Mouse (Mus musculus) gastrocnemius, postnatal 25 days (tissue): ENCODE measurements around the gene Rasgef1b. TPM values are rescaled to one million over a fixed set of nuclear protein-coding genes. Genes with fewer than 3 reads are reported as not detected.
"Not testable (repeated sequence)": the region's sequence is repeated elsewhere in the genome, so short reads cannot be mapped to it uniquely, and the experiment has no call there.

Source experiments
- DNase-seq: peaks from one replicate; pipeline ENCODE4 v3.0.0; 2022
- total RNA-seq, 2 experiments: library from RNA; stranded (reverse); gene quantifications; 1 replicate in 1 of 2; 2 replicates in 1 of 2; pipeline ENCODE4 v1.2.3; 2021

The Rasgef1b gene
- total RNA-seq, 2 experiments from 2014 or later = 0.36 to 0.38 TPM

DNA sequence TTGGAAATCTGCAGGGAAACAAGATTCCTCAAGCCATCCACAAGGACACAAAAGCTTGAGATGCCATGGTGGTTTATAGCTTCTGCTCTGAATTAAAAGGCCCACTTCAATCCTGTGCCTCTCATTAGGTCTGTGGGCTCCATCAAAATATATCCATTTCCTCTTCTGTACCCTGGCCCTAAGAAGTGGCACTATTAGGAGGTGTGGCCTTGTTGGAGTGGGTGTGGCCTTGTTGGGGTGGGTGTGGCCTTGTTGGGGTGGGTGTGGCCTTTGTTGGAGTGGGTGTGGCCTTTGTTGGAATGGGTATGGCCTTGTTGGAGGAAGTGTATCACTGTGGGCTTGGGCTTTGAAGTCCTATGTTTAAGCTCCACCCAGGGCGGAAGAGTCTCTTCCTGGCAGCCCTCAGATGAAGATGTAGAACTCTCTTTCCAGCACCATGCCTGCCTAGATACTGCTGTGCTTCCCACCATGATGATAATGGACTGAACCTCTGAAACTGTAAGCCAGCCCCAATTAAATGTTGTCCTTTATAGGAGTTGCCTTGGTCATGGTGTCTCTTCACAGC is 512.2 kb downstream of the Rasgef1b start:
- not testable (repeated sequence) for DNase-seq

- no peak for DNase-seq
Measured at GRCm38 (mm10) chr5:99215207-99216157, 513.4 kb downstream of the Rasgef1b start.

DNA sequence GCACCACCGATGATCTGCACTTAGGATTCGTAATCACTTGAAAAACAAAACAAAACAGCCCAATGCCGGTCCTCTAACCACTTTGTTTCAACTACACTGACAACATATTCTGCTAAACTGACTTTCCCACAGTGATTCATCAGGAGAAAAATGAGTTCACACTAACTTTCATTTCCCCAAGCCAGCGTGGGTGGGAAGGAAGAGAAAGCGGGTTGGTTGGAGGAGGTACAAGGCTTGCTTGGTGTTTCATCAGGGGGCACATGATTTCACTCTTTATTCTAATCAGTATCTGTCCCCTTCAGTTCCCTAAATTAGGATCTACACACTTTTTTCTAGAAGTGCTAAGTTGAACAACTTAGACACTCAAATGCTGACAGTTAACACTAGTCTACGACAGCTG is 514.5 kb downstream of the Rasgef1b start:
- DNase-seq = no peak

DNA sequence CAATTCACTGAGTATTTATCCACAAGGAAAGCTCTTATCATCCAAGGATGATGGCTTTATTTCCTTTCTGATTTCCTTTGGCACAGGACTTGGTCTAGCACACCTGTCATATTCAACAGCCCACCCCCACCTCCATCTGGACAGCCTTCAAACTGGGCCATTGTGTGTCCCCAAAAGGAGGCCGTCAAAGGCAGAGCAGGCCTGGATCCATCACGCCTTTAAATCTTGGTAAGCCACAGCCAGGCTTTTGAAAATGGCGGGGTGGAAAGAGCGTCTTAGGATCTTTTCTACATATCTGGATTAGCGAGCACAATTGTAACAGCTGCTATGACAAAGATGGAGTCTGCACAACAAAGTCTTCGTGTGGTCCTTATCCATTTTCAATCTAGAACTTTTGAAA is 515.7 kb downstream of the Rasgef1b start:
- no peak for DNase-seq

GRCm38 (mm10) chr5:99203475-99203874 is 525.4 kb downstream of the Rasgef1b start:
- no peak for DNase-seq

DNA sequence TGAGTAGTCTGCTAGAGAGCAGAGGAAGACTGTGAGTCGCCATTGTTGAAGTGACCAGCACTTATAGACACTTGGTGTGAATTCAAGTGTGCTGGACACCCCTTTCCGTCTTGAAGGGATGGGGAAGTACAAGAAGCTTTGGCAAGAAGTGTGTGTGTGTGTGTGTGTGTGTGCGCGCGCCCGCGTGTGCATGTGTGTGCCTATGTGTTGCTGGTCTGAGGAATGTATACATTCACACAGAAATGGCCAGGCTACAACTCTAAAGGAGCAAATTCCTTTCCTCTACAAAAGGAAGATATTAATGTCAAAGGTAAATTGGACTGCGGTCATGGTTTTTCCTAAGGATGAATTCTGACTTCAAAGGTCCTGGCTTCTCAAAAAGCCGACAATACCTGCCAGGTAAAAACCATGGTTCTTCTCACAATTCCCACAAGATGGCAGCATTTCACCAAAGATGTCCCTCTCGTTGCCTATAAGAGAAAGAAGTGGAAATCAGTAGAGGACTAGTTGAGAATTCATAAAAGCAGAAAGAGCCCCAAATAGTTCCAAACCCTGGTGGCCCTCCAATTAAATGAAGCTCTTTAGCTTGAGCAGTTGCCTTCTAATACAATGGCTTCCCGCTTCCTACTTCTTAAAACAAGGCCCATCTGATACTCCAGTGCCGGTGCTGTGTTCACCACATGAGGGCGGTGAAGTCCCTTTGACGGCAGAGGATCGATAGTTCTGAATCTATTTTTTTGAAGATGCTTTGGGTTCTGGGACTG is 526.6 kb downstream of the Rasgef1b start:
- DNase-seq = no peak

DNA sequence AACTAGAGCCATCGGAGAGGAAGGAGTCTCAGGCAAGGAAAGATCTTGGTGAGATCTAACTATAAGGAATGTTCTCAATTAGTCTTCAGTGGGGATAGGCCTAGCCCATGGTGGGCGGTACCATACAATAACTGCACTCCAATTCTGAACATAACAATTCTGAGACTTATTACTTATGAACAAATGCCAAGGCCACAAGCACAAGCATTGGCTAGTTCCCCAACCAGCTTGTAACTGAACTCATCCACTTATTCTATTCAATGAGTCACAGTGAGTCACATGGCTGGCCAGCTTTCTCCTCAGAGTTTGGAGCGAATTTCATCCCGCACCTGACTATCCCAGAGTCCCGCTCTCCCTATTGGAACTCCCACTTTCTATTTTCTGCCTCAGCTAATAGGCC is 533.4 kb downstream of the Rasgef1b start:
- no peak for DNase-seq

- DNase-seq = no peak
Measured at GRCm38 (mm10) chr5:99190941-99191800, 537.7 kb downstream of the Rasgef1b start.

- DNase-seq = no peak
Measured at GRCm38 (mm10) chr5:99183637-99184036, 545.2 kb downstream of the Rasgef1b start.

DNA sequence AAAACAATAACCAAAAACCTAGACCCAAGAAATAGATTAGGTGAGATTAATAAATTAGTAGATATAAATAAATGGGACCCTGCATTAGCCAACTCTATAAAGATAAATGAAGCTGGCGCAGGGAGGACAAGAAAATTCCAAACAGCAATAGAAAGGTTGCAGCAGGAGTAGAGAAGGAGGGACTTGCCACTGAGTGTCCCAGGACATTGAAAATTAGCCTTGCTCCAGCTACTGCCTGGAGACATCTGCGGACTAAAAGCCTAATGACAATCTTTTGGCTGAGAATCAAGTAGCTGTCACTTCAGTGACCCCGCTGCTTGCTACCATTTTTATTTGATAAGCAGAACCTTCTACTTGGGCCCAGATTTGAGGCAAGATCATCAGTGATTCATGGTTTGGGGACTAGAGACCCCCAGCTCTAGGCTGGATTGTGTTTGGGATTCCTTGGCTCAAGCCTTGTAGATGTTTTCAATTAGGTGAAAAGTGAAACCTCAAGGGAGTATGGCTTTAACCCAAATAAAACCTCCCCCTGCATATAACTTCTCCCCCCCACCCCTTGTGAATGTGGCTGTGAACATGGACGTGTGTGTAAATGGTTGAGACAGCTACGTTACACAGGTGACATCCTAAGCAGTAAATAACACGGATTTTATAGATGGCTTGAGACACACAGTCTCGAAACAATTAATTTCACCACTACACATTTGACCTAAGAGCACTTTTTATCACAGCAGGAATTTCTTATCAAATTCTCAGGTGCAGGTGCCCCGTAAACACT is 554.1 kb downstream of the Rasgef1b start:
- DNase-seq = no peak

DNA sequence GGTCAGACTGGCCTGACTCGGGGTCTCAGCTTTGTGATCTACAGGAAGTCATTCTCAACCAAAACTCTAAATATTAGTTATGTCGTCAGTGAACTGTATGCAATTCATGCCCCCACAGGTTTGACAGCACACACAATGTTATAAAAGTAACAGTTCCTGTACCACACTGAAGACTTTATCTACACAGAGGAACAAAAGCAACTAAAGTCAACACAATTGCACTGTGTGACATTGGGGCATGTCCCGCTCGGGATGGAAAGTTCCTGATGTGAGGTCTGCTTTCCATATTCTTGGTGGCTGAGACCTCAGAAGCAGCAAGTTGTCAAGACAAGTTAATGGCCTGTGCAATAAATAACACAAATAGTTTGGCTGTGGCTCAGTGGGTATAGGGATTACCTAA is 559.0 kb downstream of the Rasgef1b start:
- no peak for DNase-seq

- DNase-seq = no peak
Measured at GRCm38 (mm10) chr5:99167767-99168166, 561.1 kb downstream of the Rasgef1b start.

Other genes with a start within 250 kb of the Rasgef1b start
- not detected for gene Vamp9, start 177.2 kb upstream of the Rasgef1b start, total RNA-seq
- gene Hnrnpd, start 249.9 kb upstream of the Rasgef1b start, total RNA-seq = 10 to 100 TPM; 52.8 to 61.5 TPM
- gene 4930524J08Rik, start 250.0 kb upstream of the Rasgef1b start, total RNA-seq = under 1 TPM in 1 of 2 experiments, not detected in 1; 0.67 TPM